Mouse (Mus musculus) stomach, embryonic 16.5 days (tissue): ENCODE measurements around the gene Armh3. TPM values are rescaled to one million over a fixed set of nuclear protein-coding genes. Genes with fewer than 3 reads are reported as not detected.

Source experiments
- ATAC-seq: fragments of 200-750 bp; cut with Nextera tagmentation; 2 replicates; pipeline ENCODE4 v1.8.0; 2017; ENCODE audit warnings: moderate number of reproducible peaks, moderate TSS enrichment; ENCODE audit not compliant: insufficient read depth, low FRiP score
- H3K27ac ChIP-seq: fragments of 300-500 bp; sonication (generic); 2 replicates; pipeline ENCODE4 v1.5.1; 2014; ENCODE audit warnings: low read length
- H3K27me3 ChIP-seq: fragments of 300-500 bp; sonication (generic); 2 replicates; pipeline ENCODE4 v1.6.1; 2014; ENCODE audit warnings: low read length, control low read depth, mixed read lengths; ENCODE audit not compliant: control insufficient read depth, insufficient read depth
- H3K36me3 ChIP-seq: fragments of 300-500 bp; sonication (generic); 2 replicates; pipeline ENCODE4 v1.6.1; 2014; ENCODE audit warnings: low read length; ENCODE audit not compliant: control insufficient read depth, insufficient read depth
- H3K4me1 ChIP-seq: fragments of 300-500 bp; sonication (generic); 2 replicates; pipeline ENCODE4 v1.6.1; 2014; ENCODE audit warnings: low read length, control low read depth, mixed read lengths; ENCODE audit not compliant: control insufficient read depth, insufficient read depth
- H3K4me2 ChIP-seq: fragments of 300-500 bp; sonication (generic); 2 replicates; pipeline ENCODE4 v1.6.1; 2014; ENCODE audit warnings: low read depth, low read length, mixed read lengths
- H3K4me3 ChIP-seq: fragments of 300-500 bp; sonication (generic); replicated peaks from 2 replicates; pipeline ENCODE4 v1.5.1; 2014; ENCODE audit warnings: mild to moderate bottlenecking, low read length
- H3K9ac ChIP-seq: fragments of 300-500 bp; sonication (generic); 2 replicates; pipeline ENCODE4 v1.6.1; 2014; ENCODE audit warnings: low read length
- H3K9me3 ChIP-seq: fragments of 300-500 bp; sonication (generic); replicated peaks from 2 replicates; pipeline ENCODE4 v1.6.1; 2016; ENCODE audit warnings: low read length, control low read depth; ENCODE audit not compliant: control insufficient read depth
- WGBS: fragments of 180-500 bp; shearing (Covaris S2); extraction: QIAGEN DNeasy Blood & Tissue Kit; methylation state at CpG from one replicate; pipeline ENCODE4 v1.1.7; 2014; 5-methylcytosine and 5-hydroxymethylcytosine counted together
- polyA plus RNA-seq: library from polyadenylated mRNA; unstranded; fragments of >200 nt; fragmentation: Nextera tagmentation; extraction: Ambion mirVana; gene quantifications from 2 replicates; pipeline ENCODE4 v1.2.1, GENCODE M21; 2015

Gene Armh3
- polyA plus RNA-seq, 1 experiment from 2014 or later, result 15.4 TPM

GRCm38 (mm10) chr19:46036477-46037242 is 38.4 kb upstream of the Armh3 start:
- H3K9me3 ChIP-seq, result no peaks in the 10 kb centered on the region
- peak overlapping the region; percentile 89 for H3K27ac ChIP-seq
- H3K27me3 ChIP-seq, result no peaks in the 10 kb centered on the region
- peaks cover 36% of the 10 kb centered on the region for H3K4me1 ChIP-seq
- H3K4me3 ChIP-seq, result peak overlapping the region; percentile 75
- H3K36me3 ChIP-seq, result peaks cover 31% of the 10 kb centered on the region
- H3K9ac ChIP-seq, result peak overlapping the region; percentile 95
- ATAC-seq, result no peak
- peak overlapping the region; percentile 92 for H3K4me2 ChIP-seq
- WGBS, result 63% methylated on average over 13 of the region's 13 CpGs

- ATAC-seq, result no peak
- 84% methylated on average over 13 of the region's 13 CpGs for WGBS
- no peaks in the 10 kb centered on the region for H3K27me3 ChIP-seq
- no peak overlapping the region for H3K9ac ChIP-seq
- H3K9me3 ChIP-seq, result no peaks in the 10 kb centered on the region
- no peak overlapping the region for H3K4me3 ChIP-seq
- H3K4me1 ChIP-seq, result peaks cover 29% of the 10 kb centered on the region
- H3K27ac ChIP-seq, result no peak overlapping the region
- H3K4me2 ChIP-seq, result no peak overlapping the region
- peaks cover 34% of the 10 kb centered on the region for H3K36me3 ChIP-seq
Observed at GRCm38 (mm10) chr19:46035971-46036370, 37.7 kb upstream of the Armh3 start.

GRCm38 (mm10) chr19:46033911-46034310 is 35.6 kb upstream of the Armh3 start:
- Histone ChIP-seq H3K9ac (no peak overlapping the region), H3K27ac (no peak overlapping the region), H3K4me3 (no peak overlapping the region), H3K27me3 (no peaks in the 10 kb centered on the region), H3K4me1 (peaks cover 17% of the 10 kb centered on the region), H3K4me2 (no peak overlapping the region), H3K9me3 (0 out of 2 replicates have a peak, but pooled peaks cover 3% of the 10 kb centered on the region), H3K36me3 (peaks cover 39% of the 10 kb centered on the region)
- 92% methylated on average over 11 of the region's 11 CpGs for WGBS
- no peak for ATAC-seq

GRCm38 (mm10) chr19:46032731-46033510 is 34.6 kb upstream of the Armh3 start:
- ATAC-seq, result no peak
- H3K4me2 ChIP-seq, result no peak overlapping the region
- H3K27ac ChIP-seq, result no peak overlapping the region
- H3K9ac ChIP-seq, result no peak overlapping the region
- no peak overlapping the region for H3K4me3 ChIP-seq
- H3K36me3 ChIP-seq, result peaks cover 39% of the 10 kb centered on the region
- 0 out of 2 replicates have a peak, but pooled peaks cover 3% of the 10 kb centered on the region for H3K9me3 ChIP-seq
- WGBS, result 82% methylated on average over 26 of the region's 26 CpGs
- peaks cover 14% of the 10 kb centered on the region for H3K4me1 ChIP-seq
- H3K27me3 ChIP-seq, result no peaks in the 10 kb centered on the region

GRCm38 (mm10) chr19:46031689-46032432 is 33.6 kb upstream of the Armh3 start:
- Histone ChIP-seq H3K9me3 (0 out of 2 replicates have a peak, but pooled peaks cover 3% of the 10 kb centered on the region), H3K27me3 (no peaks in the 10 kb centered on the region), H3K27ac (no peak overlapping the region), H3K4me1 (peaks cover 3% of the 10 kb centered on the region; the same call in 1 of the 2 replicates), H3K9ac (no peak overlapping the region), H3K36me3 (peaks cover 39% of the 10 kb centered on the region), H3K4me3 (no peak overlapping the region), H3K4me2 (no peak overlapping the region)
- WGBS, result 73% methylated on average over 9 of the region's 9 CpGs
- 0 out of 2 replicates have a peak, but pooled peaks have one; percentile 17 for ATAC-seq

GRCm38 (mm10) chr19:46030196-46030983 is 32.1 kb upstream of the Armh3 start:
- H3K27ac ChIP-seq, result no peak overlapping the region
- no peak overlapping the region for H3K9ac ChIP-seq
- 90% methylated on average over 10 of the region's 10 CpGs for WGBS
- ATAC-seq, result no peak
- H3K9me3 ChIP-seq, result 0 out of 2 replicates have a peak, but pooled peaks cover 3% of the 10 kb centered on the region
- H3K4me3 ChIP-seq, result no peak overlapping the region
- no peaks in the 10 kb centered on the region for H3K4me1 ChIP-seq
- no peaks in the 10 kb centered on the region for H3K27me3 ChIP-seq
- H3K36me3 ChIP-seq, result peaks cover 39% of the 10 kb centered on the region
- no peak overlapping the region for H3K4me2 ChIP-seq

GRCm38 (mm10) chr19:46029652-46030051 is 31.4 kb upstream of the Armh3 start:
- no peak for ATAC-seq

GRCm38 (mm10) chr19:46028747-46029320 is 30.5 kb upstream of the Armh3 start:
- WGBS, result 72% methylated on average over 11 of the region's 11 CpGs
- no peak for ATAC-seq
- Histone ChIP-seq H3K36me3 (peaks cover 25% of the 10 kb centered on the region), H3K4me1 (no peaks in the 10 kb centered on the region), H3K9me3 (0 out of 2 replicates have a peak, but pooled peaks cover 3% of the 10 kb centered on the region), H3K9ac (no peak overlapping the region), H3K4me2 (no peak overlapping the region), H3K27me3 (no peaks in the 10 kb centered on the region), H3K27ac (no peak overlapping the region), H3K4me3 (no peak overlapping the region)

More at GRCm38 (mm10) chr19:46029652-46030051, 31.4 kb upstream of the Armh3 start:
- Histone ChIP-seq H3K4me1 (no peaks in the 10 kb centered on the region), H3K27ac (no peak overlapping the region), H3K27me3 (no peaks in the 10 kb centered on the region), H3K9me3 (0 out of 2 replicates have a peak, but pooled peaks cover 3% of the 10 kb centered on the region), H3K4me2 (no peak overlapping the region), H3K36me3 (peaks cover 33% of the 10 kb centered on the region), H3K4me3 (no peak overlapping the region), H3K9ac (no peak overlapping the region)
- 59% methylated on average over 1 of the region's 1 CpGs for WGBS
